Mouse (Mus musculus): ENCODE data around the gene Slc26a9.

DNA sequence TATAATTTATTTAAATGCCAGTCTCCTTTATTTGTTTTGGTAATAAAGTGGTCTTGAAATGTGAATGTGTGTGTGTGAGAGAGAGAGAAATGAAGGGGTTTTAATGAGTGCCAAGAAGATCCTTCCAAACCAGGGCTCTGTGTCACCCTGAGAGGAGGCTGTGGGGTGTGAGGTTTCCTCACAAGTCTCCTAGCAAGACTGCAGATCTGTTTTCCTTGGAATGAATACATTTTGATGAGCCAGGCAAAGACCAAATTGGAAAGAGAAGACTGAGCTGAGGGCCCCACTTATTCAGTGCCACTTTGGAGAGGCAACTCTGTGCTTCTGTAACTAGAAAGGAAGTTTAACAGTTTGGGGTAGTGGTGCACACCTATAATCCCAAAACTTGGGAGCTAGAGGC, 27.6 kb downstream of the Slc26a9 start:
- no peak for TF ChIP-seq FLI1 (IDR thresholded peaks at IDR 0.05; ENCODE audit: low read length)
- no peak for TF ChIP-seq GATA1 (IDR thresholded peaks at IDR 0.05; ENCODE audit: borderline replicate concordance, low read length)

Data from megakaryocyte, embryonic 14.5 days (primary cell).